Mouse (Mus musculus) lung, postnatal 0 days (tissue): ENCODE measurements at regions not wholly inside any gene's neighbourhood (a gene's known extent, or its start where the extent isn't known, plus 50 kb on each side); places are given as distances from the start of the nearest gene placed in this dataset.

Experiments
- ATAC-seq: fragments of 200-750 bp; cut with Nextera tagmentation; 2 replicates; pipeline ENCODE4 v1.8.0; 2017; ENCODE audit warnings: moderate library complexity
- DNase-seq: peaks from one replicate; pipeline ENCODE4 v3.0.0-alpha.2; 2016; ENCODE audit warnings: low spot score
- H3K27ac ChIP-seq: fragments of 300-500 bp; sonication (generic); 2 replicates; pipeline ENCODE4 v1.5.1; 2014; ENCODE audit warnings: antibody characterized with exemption, mild to moderate bottlenecking, low read length, mixed read lengths
- H3K27me3 ChIP-seq: fragments of 300-500 bp; sonication (generic); replicated peaks from 2 replicates; pipeline ENCODE4 v1.6.1; 2014; ENCODE audit warnings: low read length, mixed read lengths; ENCODE audit not compliant: insufficient read depth
- H3K36me3 ChIP-seq: fragments of 300-500 bp; sonication (generic); 2 replicates; pipeline ENCODE4 v1.6.1; 2014; ENCODE audit warnings: low read length, mixed read lengths; ENCODE audit not compliant: insufficient read depth
- H3K4me1 ChIP-seq: fragments of 300-500 bp; sonication (generic); 2 replicates; pipeline ENCODE4 v1.6.1; 2014; ENCODE audit warnings: antibody characterized with exemption, low read depth, low read length, mixed read lengths; ENCODE audit not compliant: insufficient read depth
- H3K4me2 ChIP-seq: fragments of 300-500 bp; sonication (generic); replicated peaks from 2 replicates; pipeline ENCODE4 v1.6.1; 2014; ENCODE audit warnings: low read depth, mild to moderate bottlenecking, low read length, moderate library complexity, mixed read lengths
- H3K4me3 ChIP-seq: fragments of 300-500 bp; sonication (generic); 2 replicates; pipeline ENCODE4 v1.5.1; 2014; ENCODE audit warnings: low read depth, low read length
- H3K9ac ChIP-seq: fragments of 300-500 bp; sonication (generic); replicated peaks from 2 replicates; pipeline ENCODE4 v1.6.1; 2014; ENCODE audit warnings: low read depth, mild to moderate bottlenecking
- H3K9me3 ChIP-seq: fragments of 300-500 bp; sonication (generic); 2 replicates; pipeline ENCODE4 v1.6.1; 2016; ENCODE audit warnings: low read length, mixed read lengths
- CTCF ChIP-seq: IDR thresholded peaks from 2 replicates; pipeline ENCODE4 v1.5.1; 2016; ENCODE audit warnings: antibody characterized with exemption, mild to moderate bottlenecking
- EP300 ChIP-seq: IDR thresholded peaks from 2 replicates; pipeline ENCODE4 v1.6.1; 2016; ENCODE audit warnings: antibody characterized with exemption, mild to moderate bottlenecking, control low read depth
- WGBS: fragments of 180-500 bp; shearing (Covaris S2); extraction: QIAGEN DNeasy Blood & Tissue Kit; methylation state at CpG from one replicate; pipeline ENCODE4 v1.1.7; 2014; 5-methylcytosine and 5-hydroxymethylcytosine counted together

DNA sequence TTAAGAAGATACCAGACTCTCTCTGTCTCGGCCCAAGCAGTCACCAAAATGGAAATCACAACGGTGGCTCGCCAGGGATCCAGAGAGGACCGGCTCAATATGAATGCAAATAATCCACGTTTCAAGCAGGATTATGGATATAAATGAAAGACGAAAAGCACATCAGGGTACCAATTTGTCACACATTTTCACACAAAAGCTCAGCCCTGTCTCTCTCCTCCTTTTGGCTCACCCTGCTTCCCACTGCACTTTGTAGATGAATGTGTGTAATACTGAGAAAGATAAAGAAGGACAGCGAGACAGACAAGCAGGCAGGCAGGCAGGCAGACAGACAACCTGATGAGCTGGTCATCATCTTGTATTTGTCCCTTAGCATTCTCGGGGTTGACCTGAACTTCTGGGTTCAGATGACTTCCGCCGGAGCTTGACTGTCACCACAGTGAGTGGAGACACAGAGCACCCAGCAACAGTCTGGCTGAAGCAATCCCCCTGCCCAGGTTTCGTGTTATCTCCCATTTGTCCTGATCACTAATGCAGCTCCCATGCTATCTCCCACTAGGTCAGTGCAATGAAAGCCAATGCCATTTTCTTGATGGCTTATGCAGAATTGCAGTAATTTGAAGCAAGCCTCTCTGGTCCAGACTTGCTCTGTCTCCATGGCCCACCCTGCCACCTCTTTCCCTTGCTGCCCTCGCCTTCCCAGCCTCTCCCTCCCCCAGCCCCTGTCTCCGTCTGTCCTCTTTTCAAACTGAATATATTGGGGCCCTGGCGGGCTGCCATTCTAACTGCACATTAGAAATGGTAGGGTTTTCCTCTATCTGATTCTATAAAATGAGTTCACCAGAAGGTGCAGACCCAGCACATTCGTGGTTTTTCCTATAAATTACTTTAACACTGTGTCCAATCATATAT, 363.1 kb downstream of the Psat1 start:
- no peak for TF ChIP-seq CTCF
- no peak for TF ChIP-seq EP300
- no peak overlapping the region for H3K27ac ChIP-seq
- DNase-seq (no peak), ATAC-seq (no peak)
- no peaks in the 10 kb centered on the region for H3K27me3 ChIP-seq
- H3K9ac ChIP-seq: no peak overlapping the region
- no peaks in the 10 kb centered on the region for H3K4me1 ChIP-seq
- H3K36me3 ChIP-seq: no peaks in the 10 kb centered on the region
- no peak overlapping the region for H3K4me2 ChIP-seq
- no peaks in the 10 kb centered on the region for H3K9me3 ChIP-seq
- H3K4me3 ChIP-seq: no peak overlapping the region
- WGBS: 71% methylated on average over 15 of the region's 15 CpGs

GRCm38 (mm10) chr19:15583106-15583781, 363.9 kb downstream of the Psat1 start:
- Histone ChIP-seq H3K27ac (no peak overlapping the region), H3K4me1 (no peaks in the 10 kb centered on the region), H3K9ac (no peak overlapping the region), H3K27me3 (no peaks in the 10 kb centered on the region), H3K9me3 (no peaks in the 10 kb centered on the region), H3K4me3 (no peak overlapping the region), H3K4me2 (no peak overlapping the region), H3K36me3 (no peaks in the 10 kb centered on the region)
- TF ChIP-seq EP300: no peak
- TF ChIP-seq CTCF: no peak
- ATAC-seq (no peak), DNase-seq (no peak)
- WGBS: 79% methylated on average over 8 of the region's 8 CpGs

DNA sequence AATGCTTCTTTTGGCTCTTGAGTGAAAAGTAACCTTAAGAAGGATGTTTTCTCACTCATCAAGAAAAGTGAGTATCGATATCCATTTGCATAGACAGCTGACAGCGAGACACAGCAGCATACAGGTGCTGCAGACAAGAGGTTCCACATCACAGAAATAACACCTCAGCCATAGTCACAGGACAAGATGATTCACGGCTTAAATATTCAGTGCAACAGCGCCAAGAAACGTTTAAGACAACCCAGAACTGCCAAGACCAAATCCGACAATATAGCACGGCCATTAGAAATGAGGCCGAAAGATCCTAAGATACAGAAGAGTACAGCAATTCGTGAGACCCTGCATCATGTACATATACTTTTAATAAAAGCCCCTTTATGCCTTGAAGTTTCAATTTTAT, 375.9 kb downstream of the Psat1 start:
- no peak for TF ChIP-seq EP300
- no peak for TF ChIP-seq CTCF
- Histone ChIP-seq H3K4me2 (no peak overlapping the region), H3K9ac (no peak overlapping the region), H3K4me3 (no peak overlapping the region), H3K36me3 (no peaks in the 10 kb centered on the region), H3K27me3 (no peaks in the 10 kb centered on the region), H3K27ac (no peak overlapping the region), H3K9me3 (no peaks in the 10 kb centered on the region), H3K4me1 (no peaks in the 10 kb centered on the region)
- ATAC-seq (no peak), DNase-seq (no peak)
- WGBS: 77% methylated on average over 9 of the region's 9 CpGs

GRCm38 (mm10) chr19:15561511-15561910, 385.6 kb downstream of the Psat1 start:
- WGBS: 88% methylated on average over 5 of the region's 5 CpGs
- no peak for TF ChIP-seq CTCF
- no peak for TF ChIP-seq EP300
- Histone ChIP-seq H3K4me1 (no peaks in the 10 kb centered on the region), H3K27me3 (no peaks in the 10 kb centered on the region), H3K4me3 (no peak overlapping the region), H3K9ac (no peak overlapping the region), H3K27ac (no peak overlapping the region), H3K36me3 (no peaks in the 10 kb centered on the region), H3K4me2 (no peak overlapping the region), H3K9me3 (no peaks in the 10 kb centered on the region)
- ATAC-seq (no peak), DNase-seq (no peak)

- WGBS: 86% methylated on average over 8 of the region's 8 CpGs
- no peak overlapping the region for H3K27ac ChIP-seq
- H3K4me2 ChIP-seq: no peak overlapping the region
- H3K4me3 ChIP-seq: no peak overlapping the region
- DNase-seq (no peak), ATAC-seq (no peak)
- H3K27me3 ChIP-seq: no peaks in the 10 kb centered on the region
- no peak for TF ChIP-seq CTCF
- no peak for TF ChIP-seq EP300
- H3K9ac ChIP-seq: no peak overlapping the region
- no peaks in the 10 kb centered on the region for H3K36me3 ChIP-seq
- no peaks in the 10 kb centered on the region for H3K4me1 ChIP-seq
- H3K9me3 ChIP-seq: no peaks in the 10 kb centered on the region
Measured at GRCm38 (mm10) chr19:15553953-15554352, 393.2 kb downstream of the Psat1 start.

DNA sequence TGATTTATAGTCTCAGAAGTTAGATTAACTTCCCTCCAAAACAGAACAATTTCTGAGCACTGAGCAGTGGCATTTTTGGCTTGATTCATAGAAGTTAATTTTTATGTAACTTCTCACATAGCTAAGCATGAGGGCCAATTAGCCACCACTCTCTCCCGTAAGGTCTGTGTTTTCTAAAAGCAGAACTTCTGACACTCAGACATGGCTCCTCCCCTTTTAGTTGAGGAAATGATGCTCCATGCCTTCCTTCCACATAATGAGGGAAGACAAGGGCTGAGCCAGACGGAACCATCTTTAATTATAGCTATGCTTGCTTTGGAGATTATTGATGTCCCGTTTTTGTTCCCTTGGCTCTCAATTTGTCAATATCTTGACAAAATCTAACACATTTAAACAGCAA, 429.3 kb downstream of the Psat1 start:
- WGBS: 69% methylated on average over 3 of the region's 3 CpGs
- H3K9ac ChIP-seq: no peak overlapping the region
- no peak overlapping the region for H3K4me2 ChIP-seq
- no peak for TF ChIP-seq EP300
- no peak for TF ChIP-seq CTCF
- ATAC-seq (no peak), DNase-seq (no peak)
- no peaks in the 10 kb centered on the region for H3K9me3 ChIP-seq
- no peak overlapping the region for H3K27ac ChIP-seq
- no peak overlapping the region for H3K4me3 ChIP-seq
- no peaks in the 10 kb centered on the region for H3K27me3 ChIP-seq
- H3K36me3 ChIP-seq: no peaks in the 10 kb centered on the region
- no peaks in the 10 kb centered on the region for H3K4me1 ChIP-seq
